Comparison of ENCODE assay signal across 9 mouse cellular contexts in the genomic region with DNA sequence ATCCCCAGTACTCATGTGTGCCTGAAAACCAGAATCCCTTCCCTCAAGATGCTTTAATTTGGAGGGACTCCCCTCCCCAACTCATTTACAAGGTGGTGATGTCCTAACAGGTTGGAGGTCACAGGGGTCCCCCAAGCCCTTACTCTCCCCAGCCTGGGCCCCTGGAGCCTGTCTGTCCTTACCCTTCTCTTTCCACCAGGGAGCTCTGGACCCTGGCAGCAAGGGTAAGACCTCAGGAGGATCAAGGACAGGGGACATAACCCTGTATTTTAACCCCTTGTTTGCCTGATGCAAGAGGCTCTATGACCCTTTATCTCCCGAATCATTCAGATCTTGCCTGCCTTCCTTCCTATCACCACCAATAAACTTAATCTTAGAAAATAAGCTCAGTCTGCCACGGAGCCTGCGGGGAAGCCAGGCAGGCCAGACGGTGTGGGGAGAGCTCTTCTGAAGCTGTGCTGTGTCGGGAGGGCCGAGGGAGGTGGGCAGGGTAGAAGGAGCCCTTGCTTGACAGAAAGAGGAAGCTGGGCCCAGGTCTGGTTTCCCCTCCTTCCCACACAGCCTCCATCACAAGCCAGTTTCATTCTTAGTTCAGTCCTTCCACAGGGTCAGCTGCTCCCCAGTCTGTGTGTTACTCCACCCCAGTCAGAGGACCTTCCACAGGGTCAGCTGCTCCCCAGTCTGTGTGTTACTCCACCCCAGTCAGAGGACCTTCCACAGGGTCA. TPM values are rescaled to one million over a fixed set of nuclear protein-coding genes. Genes with fewer than 3 reads are reported as not detected.
DNase-seq lines count a peak whose midpoint lies in the region; ATAC-seq and TF ChIP-seq lines count a peak whose summit lies in the region.
"Had no signal": no experiment of that assay in that cellular context is flagged by ENCODE, and none has a peak within 500 bp of the region (broad histone marks: within the 10 kb centered on the region; RNA-seq: fewer than 3 reads in every experiment).

No protein-coding gene starts in this region.

- ATAC-seq in hematopoietic stem cell, adult 5-6 weeks (replicated peaks in 1 of 2; ENCODE audit: insufficient read depth in 1 of 2, low FRiP score in 2 of 2, low TSS enrichment in 1 of 2, low read depth in 1 of 2, poor library complexity in 2 of 2, severe bottlenecking in 2 of 2): peak; percentile 82 to 90
- ATAC-seq in neutrophil, adult 5-6 weeks (ENCODE audit: extremely low read depth, insufficient number of reproducible peaks, low FRiP score, poor library complexity, severe bottlenecking): peak; percentile 61

- peaks cover 8% of the 10 kb centered on the region; the same call in 1 of the 2 replicates for H3K4me1 ChIP-seq in brown adipose tissue, adult 24 weeks (ENCODE audit: control insufficient read depth, insufficient read depth, insufficient read length, low read length)

- no peak for DNase-seq in layer of hippocampus, adult 2 months (ENCODE audit: low spot score in 2 of 2)
- DNase-seq in layer of hippocampus, adult 9-10 months (ENCODE audit: low spot score): no peak
- DNase-seq in urinary bladder, adult 2 months (ENCODE audit: low spot score): no peak
- DNase-seq in thymus, postnatal 4 days: no peak
- DNase-seq in kidney, postnatal 14 days: no peak
- DNase-seq: lung, embryonic 14.5 days had no signal

- no peak overlapping the region for H3K4me3 ChIP-seq in layer of hippocampus, adult 2 months
- no peak overlapping the region for H3K4me3 ChIP-seq in brown adipose tissue, adult 24 weeks (ENCODE audit: insufficient read depth, low read depth, low read length)

- no peak for TF ChIP-seq CTCF in layer of hippocampus, adult 2 months (conservative IDR thresholded peaks at IDR 0.05)

- H3K27ac ChIP-seq in layer of hippocampus, adult 2 months: peak overlapping the region; percentile 82; the same call in 1 of the 2 replicates
- peak overlapping the region; percentile 63 for H3K27ac ChIP-seq in brown adipose tissue, adult 24 weeks (replicated peaks; ENCODE audit: low read depth, low read length)

RNA-seq across cellular contexts. Expression of gene Plekho1, which starts 8.3 kb away (rescaled TPM):
- 10 to 100 TPM; 39.3 to 44.1 TPM for total RNA-seq in layer of hippocampus, adult 2 months (2021)
- 8.8 and 13.9 TPM in 2 replicates for polyA plus RNA-seq in brown adipose tissue, adult 24 weeks (2012; ENCODE audit: insufficient read depth, insufficient read length, missing spikeins)
- 37.5 and 41.6 TPM in 2 replicates for total RNA-seq in hematopoietic stem cell, adult 5-6 weeks (2017)
- total RNA-seq in neutrophil, adult 5-6 weeks (2017): 153 and 166 TPM in 2 replicates
- polyA plus RNA-seq in urinary bladder, adult 2 months (2012; rRNA removed): 196 and 224 TPM in 2 replicates

RNA-seq across cellular contexts. Expression of gene Anp32e, which starts 58.5 kb away (rescaled TPM):
- 10 to 100 TPM; 78.9 to 80.6 TPM for total RNA-seq in layer of hippocampus, adult 2 months (2021)
- 78.5 and 88.8 TPM in 2 replicates for polyA plus RNA-seq in brown adipose tissue, adult 24 weeks (2012; ENCODE audit: insufficient read depth, insufficient read length, missing spikeins)
- 228 and 484 TPM in 2 replicates for total RNA-seq in hematopoietic stem cell, adult 5-6 weeks (2017)
- 82.9 and 114 TPM in 2 replicates for total RNA-seq in neutrophil, adult 5-6 weeks (2017)
- polyA plus RNA-seq in urinary bladder, adult 2 months (2012; rRNA removed): 53.4 and 78.9 TPM in 2 replicates
